Mouse (Mus musculus): ENCODE data around the gene Kdelr3. TPM values are rescaled to one million over a fixed set of nuclear protein-coding genes. Genes with fewer than 3 reads are reported as not detected.

Kdelr3 gene
- total RNA-seq (2021) = 1 to 10 TPM; 1.3 to 2.0 TPM
- long read RNA-seq, experiment 1, partial matches to known transcripts = 0 of 2 reads
- long read RNA-seq, experiment 1, other reads (novel, unspliced or antisense) = 0 of 2 reads
- long read RNA-seq, experiment 2, partial matches to known transcripts = 0 of 1 reads
- long read RNA-seq, experiment 2, other reads (novel, unspliced or antisense) = 0 of 1 reads

- peak; percentile 76 for DNase-seq (ENCODE audit: low spot score)
Measured at GRCm38 (mm10) chr15:79516171-79517096, at the start of gene Kdelr3. Gene Kdelr3, plus strand, starts transcription at chr15:79516411.

DNA sequence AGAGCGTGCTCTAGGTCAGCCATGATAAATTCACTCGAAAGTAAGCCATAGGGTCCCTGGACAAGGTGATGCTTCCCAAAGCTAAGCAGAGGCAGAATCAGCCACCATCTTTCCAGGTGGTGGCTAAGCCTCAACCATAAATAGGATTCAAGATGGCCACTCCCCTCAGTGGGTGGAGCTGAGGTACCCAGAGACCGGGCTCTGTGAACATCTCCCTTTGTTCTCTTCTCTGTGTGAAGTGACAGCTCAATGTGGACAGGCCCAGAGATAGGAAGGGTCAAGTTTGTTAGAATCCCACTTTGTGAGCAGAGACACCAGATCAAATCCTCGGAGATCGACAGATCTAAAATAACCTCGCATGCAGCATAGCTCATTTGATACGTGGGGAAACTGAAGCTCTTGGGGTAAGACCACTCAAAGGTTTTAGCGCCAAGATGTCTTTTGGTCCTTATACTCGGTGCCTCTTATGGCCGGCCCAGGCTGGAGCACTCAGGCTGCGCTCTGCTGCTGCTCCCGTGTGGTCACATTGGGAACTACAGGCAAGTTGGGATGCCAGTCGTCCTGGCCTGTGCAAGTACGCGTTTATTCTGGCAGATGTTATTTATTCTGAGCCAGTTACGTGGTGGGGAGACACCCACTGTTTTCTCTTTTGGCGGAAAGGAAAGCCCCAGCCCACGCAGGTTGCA is 49.5 kb upstream of the Kdelr3 start:
- peak; percentile 89 for DNase-seq (ENCODE audit: low spot score)

DNA sequence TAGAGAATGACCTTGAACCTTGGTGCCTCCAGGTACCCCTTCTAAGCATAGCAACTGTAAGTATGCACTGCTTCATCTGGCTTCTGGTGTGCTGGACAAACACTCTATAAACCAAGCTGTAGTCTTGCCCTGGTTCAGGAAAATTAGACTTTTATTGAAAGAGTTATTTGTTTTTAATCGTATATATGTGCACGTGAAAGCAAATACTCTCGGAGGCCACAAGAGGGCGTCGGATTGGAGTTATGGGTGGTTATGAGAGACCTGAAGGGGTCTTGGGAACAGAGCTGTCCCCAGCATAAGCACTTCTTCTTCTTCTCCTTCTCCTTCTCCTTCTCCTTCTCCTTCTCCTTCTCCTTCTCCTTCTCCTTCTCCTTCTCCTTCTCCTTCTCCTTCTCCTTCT is 46.6 kb upstream of the Kdelr3 start:
- no peak for DNase-seq (ENCODE audit: low spot score)

GRCm38 (mm10) chr15:79470583-79470982 is 45.6 kb upstream of the Kdelr3 start:
- DNase-seq (ENCODE audit: low spot score) = no peak

GRCm38 (mm10) chr15:79471095-79471494 is 45.1 kb upstream of the Kdelr3 start:
- DNase-seq (ENCODE audit: low spot score) = no peak

DNA sequence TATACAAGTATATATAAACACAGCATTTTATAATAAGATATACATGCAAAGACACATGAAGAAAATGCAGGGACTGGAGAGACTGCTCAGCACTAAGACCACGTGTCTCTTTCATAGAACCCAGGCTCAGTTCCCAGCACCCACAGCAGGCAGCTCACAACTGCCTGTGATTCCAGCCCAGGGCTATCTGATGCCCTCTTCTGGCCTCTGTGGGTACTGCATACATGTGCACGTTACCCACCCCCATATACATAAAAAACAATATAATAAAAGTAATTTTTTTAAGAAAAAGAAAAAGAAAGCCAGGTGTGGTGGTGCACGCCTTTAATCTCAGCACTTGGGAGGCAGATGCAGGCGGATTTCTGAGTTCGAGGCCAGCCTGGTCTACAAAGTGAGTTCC is 43.2 kb upstream of the Kdelr3 start:
- DNase-seq (ENCODE audit: low spot score) = no peak

DNA sequence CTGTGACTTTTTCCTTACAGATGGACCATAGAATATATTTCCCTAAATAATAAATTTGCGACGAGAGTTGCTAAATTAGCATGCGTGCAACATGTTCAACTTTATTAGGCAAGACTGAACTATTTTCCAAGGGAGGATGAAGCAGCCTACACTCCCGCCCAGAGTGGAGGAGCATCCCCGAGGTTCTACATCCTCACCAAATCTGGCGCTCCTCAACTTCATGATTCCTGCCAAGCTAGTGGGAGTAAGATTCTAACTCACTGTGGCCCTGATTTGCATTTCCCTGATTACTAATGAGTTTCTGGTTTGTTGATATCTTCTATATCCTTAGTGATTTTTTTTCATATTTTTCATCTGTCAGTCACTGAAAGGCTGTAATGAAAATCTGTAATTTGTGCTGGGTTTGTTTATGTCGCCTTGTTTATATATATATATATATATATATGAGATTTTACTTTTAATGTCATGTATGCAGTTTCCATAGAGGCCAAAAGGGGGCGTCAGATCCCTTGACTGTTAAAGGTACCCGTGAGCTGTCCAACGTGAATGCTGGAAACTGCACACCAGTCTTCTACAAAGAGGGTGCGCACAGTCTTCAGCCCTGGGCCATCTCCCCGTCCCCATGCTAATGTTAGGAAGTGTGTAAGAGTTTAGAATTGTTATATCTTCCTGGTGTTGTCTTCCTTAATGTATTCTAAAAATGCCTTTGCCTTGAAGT is 42.4 kb upstream of the Kdelr3 start:
- DNase-seq (ENCODE audit: low spot score) = no peak

- DNase-seq (ENCODE audit: low spot score) = no peak
Measured at GRCm38 (mm10) chr15:79477227-79477626, 39.0 kb upstream of the Kdelr3 start.

GRCm38 (mm10) chr15:79481181-79481688 is 35.0 kb upstream of the Kdelr3 start:
- no peak for DNase-seq (ENCODE audit: low spot score)

- no peak for DNase-seq (ENCODE audit: low spot score)
Measured at GRCm38 (mm10) chr15:79489463-79489862, 26.7 kb upstream of the Kdelr3 start.

DNA sequence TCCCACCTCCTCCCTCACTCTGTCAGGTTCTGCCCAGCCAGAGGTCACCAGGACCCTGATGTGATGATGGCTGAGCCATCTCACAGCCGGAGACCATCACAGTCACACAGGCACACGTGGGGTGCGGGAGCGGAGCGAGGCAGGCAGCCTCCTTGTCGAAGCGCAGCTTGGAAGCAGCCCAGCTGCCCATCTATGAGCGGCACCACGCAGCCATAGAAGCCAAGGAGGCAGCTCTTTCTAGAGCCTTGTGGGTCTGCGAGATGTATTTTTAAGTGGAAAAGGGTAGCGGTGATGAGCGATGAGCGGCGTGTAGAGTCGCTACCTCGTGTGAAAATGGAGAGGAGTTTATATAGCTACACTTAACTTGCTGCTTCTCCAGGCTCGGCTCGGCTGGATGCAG is 22.7 kb upstream of the Kdelr3 start:
- DNase-seq (ENCODE audit: low spot score) = no peak

DNA sequence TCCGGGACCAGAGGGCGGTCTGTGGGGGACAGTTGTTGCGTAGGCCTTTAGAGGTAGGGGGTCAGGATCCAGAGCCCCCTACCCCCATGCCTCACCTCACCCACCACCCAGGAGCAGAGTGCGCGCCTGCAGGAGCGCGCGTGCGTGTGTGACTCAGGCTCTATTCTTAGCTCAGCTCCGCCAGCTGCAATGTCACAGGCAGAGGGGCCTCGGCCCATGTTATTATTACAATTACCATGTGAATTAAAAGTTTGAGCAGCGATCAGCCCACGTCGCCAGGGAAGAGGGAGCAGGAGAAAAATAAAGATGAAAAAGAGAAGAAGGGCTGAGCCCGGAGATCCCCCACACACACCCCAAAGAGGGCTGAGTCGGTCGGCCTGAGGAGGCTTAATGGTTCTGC is 16.1 kb upstream of the Kdelr3 start:
- DNase-seq (ENCODE audit: low spot score) = no peak

- DNase-seq (ENCODE audit: low spot score) = no peak
Measured at GRCm38 (mm10) chr15:79502891-79503341, 13.3 kb upstream of the Kdelr3 start.

DNA sequence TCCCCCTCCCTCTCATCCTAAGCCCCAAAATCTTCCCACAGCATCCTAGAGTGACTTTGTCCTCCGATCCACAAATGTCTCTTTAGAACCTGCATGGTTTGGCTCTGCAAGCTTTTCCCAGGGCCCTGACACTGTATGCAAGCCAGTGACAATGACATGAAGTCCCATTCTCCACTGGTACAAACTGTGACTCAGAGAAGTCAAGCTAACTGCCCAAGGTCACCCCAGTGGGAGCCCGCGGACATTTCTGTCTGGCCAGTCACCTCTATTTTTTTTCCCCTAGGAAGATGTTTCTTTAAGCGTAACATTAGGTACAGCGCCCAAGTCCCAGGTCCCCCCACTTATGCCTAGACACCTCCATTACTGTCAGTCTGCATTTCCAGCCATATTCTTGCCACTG is 12.8 kb upstream of the Kdelr3 start:
- no peak for DNase-seq (ENCODE audit: low spot score)

- no peak for DNase-seq (ENCODE audit: low spot score)
Measured at GRCm38 (mm10) chr15:79504707-79505452, 11.3 kb upstream of the Kdelr3 start, which contains the start of gene Kcnj4. Gene Kcnj4, minus strand, starts transcription at chr15:79505241.

DNA sequence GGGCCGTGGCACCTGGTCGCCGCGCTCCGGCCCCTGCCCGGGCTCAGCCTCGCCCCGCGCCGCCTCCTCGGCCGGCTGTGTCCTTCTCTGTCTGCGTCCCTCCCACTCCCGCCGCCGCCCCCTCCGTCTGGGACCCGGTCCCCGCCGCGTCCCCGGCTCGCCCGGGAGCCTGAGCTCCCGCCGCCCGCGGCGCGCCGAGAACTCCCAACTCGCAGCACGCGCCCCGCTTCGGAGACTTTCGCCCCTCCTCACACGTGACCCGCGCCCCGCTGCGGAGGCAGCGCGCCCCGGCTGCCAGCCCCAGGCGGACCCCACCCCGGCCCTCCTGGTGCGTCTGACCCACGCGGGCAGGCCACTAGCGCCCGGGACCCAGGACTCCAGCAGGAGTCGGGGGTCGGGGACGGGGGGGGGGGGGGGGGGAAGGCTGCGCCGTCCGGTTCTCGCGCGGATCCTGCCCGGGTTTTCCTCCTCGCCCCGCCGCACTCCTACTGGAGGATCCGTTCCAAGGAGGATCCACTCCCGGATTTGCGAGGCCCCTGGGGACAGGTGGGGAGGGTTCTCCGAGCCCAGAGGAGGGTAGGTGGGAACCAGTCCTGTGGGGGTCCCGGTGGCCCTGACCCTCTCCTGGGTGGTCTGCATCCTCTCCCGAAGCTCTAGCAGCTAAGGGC is 10.5 kb upstream of the Kdelr3 start:
- peak; percentile 48 for DNase-seq (ENCODE audit: low spot score)

GRCm38 (mm10) chr15:79506460-79506859 is 9.8 kb upstream of the Kdelr3 start:
- no peak for DNase-seq (ENCODE audit: low spot score)

DNA sequence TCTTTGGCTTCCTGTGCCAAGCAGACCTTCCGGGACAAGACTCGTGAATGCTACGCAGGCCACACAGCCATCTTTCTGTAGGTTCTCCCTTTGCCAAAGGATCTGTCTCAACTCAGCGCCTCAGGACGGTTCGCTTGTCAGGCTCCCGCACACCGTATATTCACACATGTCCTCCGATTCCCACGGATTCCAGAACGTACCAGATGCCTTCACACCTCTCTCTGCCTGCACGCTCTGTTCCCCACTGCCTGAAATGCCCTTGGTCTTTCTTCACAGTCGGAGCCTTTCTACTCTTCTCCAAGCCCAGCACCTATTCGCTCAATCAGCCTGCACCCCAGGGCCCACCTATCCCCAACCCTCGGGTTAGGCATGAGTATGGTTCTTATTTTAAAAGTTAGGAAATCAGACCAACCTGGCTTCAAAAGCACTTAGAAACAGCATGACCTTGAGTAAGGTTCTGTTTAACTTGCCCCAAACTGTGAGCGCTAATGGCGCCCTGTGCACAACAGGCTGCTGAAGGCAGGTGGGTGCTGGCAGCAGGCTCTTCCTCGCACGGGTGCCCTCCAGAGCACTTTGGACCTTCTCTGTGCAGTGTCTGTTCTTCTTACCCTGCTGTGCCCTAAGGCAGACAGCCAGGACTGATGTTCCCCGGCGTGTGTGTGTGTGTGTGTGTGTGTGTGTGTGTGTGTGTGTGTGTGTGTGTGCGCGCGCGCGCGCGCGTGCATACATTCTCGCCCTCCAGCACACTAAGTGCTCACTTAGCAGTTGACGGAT is 9.0 kb upstream of the Kdelr3 start:
- no peak for DNase-seq (ENCODE audit: low spot score)

DNA sequence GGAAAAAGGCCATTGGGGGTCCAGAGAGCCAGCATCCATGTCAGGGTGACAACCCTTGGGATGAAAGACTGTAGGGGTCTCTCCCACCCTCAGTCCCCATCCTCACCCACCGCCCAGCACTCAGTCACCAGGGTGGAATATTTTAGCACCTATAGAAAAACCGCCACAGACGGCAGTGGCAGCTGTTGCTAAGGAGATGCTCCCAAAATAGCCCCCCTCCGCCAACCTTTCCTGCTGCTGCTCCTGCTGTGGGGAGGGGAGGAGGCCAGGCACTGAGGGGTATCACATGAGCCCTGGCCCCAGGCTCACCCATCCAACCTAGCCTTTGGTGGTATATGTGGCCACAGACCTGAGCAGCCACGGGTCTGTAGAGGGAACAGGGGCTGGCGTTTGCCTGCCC is 6.2 kb upstream of the Kdelr3 start:
- DNase-seq (ENCODE audit: low spot score) = no peak

Measured in gastrocnemius, adult 18-20 months (tissue).